Comparison of ENCODE assay signal across 10 mouse cellular contexts in genomic region chr15:86169817-86170110, GRCm38 (mm10). TPM values are rescaled to one million over a fixed set of nuclear protein-coding genes. Genes with fewer than 3 reads are reported as not detected.
A peak's percentile ranks its signal among the peaks of the same experiment; 100 is the strongest.
DNase-seq lines count a peak whose midpoint lies in the region; ATAC-seq and TF ChIP-seq lines count a peak whose summit lies in the region.
"Had no signal": no experiment of that assay in that cellular context is flagged by ENCODE, and none has a peak within 500 bp of the region (broad histone marks: within the 10 kb centered on the region; RNA-seq: fewer than 3 reads in every experiment).

No protein-coding gene starts in this region.

- no peak for ATAC-seq in liver, embryonic 12.5 days
- no peak for ATAC-seq in intestine, postnatal 0 days

- no peak for TF ChIP-seq CTCF in liver, adult 2 months (IDR thresholded peaks at IDR 0.05; ENCODE audit: low read depth, low read length)
- TF ChIP-seq CTCF in intestine, postnatal 0 days (IDR thresholded peaks at IDR 0.05; ENCODE audit: low read depth): no peak

- TF ChIP-seq POLR2A in liver, adult 2 months (IDR thresholded peaks at IDR 0.05; ENCODE audit: extremely low read depth, insufficient read depth, low read length): no peak

- H3K4me2 ChIP-seq in liver, embryonic 12.5 days: no peak overlapping the region
- H3K4me2 ChIP-seq in intestine, postnatal 0 days (replicated peaks; ENCODE audit: low read depth): no peak overlapping the region
- H3K4me2 ChIP-seq: neural tube, embryonic 12.5 days had no signal

- H3K4me1 ChIP-seq in liver, adult 2 months (ENCODE audit: control insufficient read depth, insufficient read depth, low read length): peaks cover 6% of the 10 kb centered on the region
- peaks cover 30% of the 10 kb centered on the region for H3K4me1 ChIP-seq in liver, embryonic 12.5 days
- peaks cover 75% of the 10 kb centered on the region for H3K4me1 ChIP-seq in embryonic facial prominence, embryonic 10.5 days
- H3K4me1 ChIP-seq in intestine, postnatal 0 days (replicated peaks; ENCODE audit: control insufficient read depth, insufficient read depth, low read length): peaks cover 12% of the 10 kb centered on the region

- no peaks in the 10 kb centered on the region for H3K9me3 ChIP-seq in liver, embryonic 12.5 days (replicated peaks)
- no peaks in the 10 kb centered on the region for H3K9me3 ChIP-seq in embryonic facial prominence, embryonic 10.5 days
- H3K9me3 ChIP-seq in intestine, postnatal 0 days (ENCODE audit: control insufficient read depth): no peaks in the 10 kb centered on the region
- H3K9me3 ChIP-seq: neural tube, embryonic 12.5 days had no signal

- peak; percentile 41 for DNase-seq in liver, adult 2 months (ENCODE audit: extremely low read depth, low read depth, low spot score)
- DNase-seq in embryonic facial prominence, embryonic 10.5 days (ENCODE audit: low spot score): no peak
- DNase-seq in kidney, adult 9 months: peak; percentile 60
- DNase-seq in lung, postnatal 36 days: peak; percentile 72
- DNase-seq in thymus, postnatal 10 days (ENCODE audit: low spot score in 2 of 2): no peak
- DNase-seq in embryo, embryonic 10 days (ENCODE audit: low spot score): no peak
- DNase-seq: gastrocnemius, postnatal 14 days had no signal

- no peaks in the 10 kb centered on the region for H3K27me3 ChIP-seq in liver, adult 2 months (ENCODE audit: control insufficient read depth, insufficient read depth, low read length)
- no peaks in the 10 kb centered on the region for H3K27me3 ChIP-seq in liver, embryonic 12.5 days (replicated peaks)
- H3K27me3 ChIP-seq in embryonic facial prominence, embryonic 10.5 days (replicated peaks; ENCODE audit: low read depth, poor library complexity, severe bottlenecking): no peaks in the 10 kb centered on the region
- H3K27me3 ChIP-seq in intestine, postnatal 0 days (replicated peaks; ENCODE audit: control insufficient read depth, insufficient read depth, low read length): no peaks in the 10 kb centered on the region
- H3K27me3 ChIP-seq: neural tube, embryonic 12.5 days had no signal

- H3K36me3 ChIP-seq in liver, adult 2 months (ENCODE audit: control insufficient read depth, insufficient read depth, low read length): no peaks in the 10 kb centered on the region
- no peaks in the 10 kb centered on the region for H3K36me3 ChIP-seq in liver, embryonic 12.5 days
- H3K36me3 ChIP-seq in embryonic facial prominence, embryonic 10.5 days (replicated peaks): peaks cover 6% of the 10 kb centered on the region; the same call in 1 of the 2 replicates
- H3K36me3 ChIP-seq in intestine, postnatal 0 days (ENCODE audit: control insufficient read depth, insufficient read depth): peaks cover 1% of the 10 kb centered on the region; the same call in 1 of the 2 replicates
- H3K36me3 ChIP-seq: neural tube, embryonic 12.5 days had no signal

- WGBS in liver, adult 2 months: 71% methylated on average over 4 of the region's 4 CpGs
- 80% methylated on average over 4 of the region's 4 CpGs for WGBS in liver, embryonic 12.5 days (ENCODE audit: insufficient replicate concordance)
- 76% methylated on average over 4 of the region's 4 CpGs for WGBS in embryonic facial prominence, embryonic 10.5 days
- 69% methylated on average over 4 of the region's 4 CpGs for WGBS in intestine, postnatal 0 days

- H3K4me3 ChIP-seq in liver, adult 2 months (ENCODE audit: insufficient read depth, low read depth, low read length): no peak overlapping the region
- no peak overlapping the region for H3K4me3 ChIP-seq in liver, embryonic 12.5 days
- H3K4me3 ChIP-seq in embryonic facial prominence, embryonic 10.5 days: no peak overlapping the region
- no peak overlapping the region for H3K4me3 ChIP-seq in intestine, postnatal 0 days (ENCODE audit: low read depth, low read length)
- H3K4me3 ChIP-seq: neural tube, embryonic 12.5 days had no signal

- H3K79me2 ChIP-seq in liver, adult 2 months (ENCODE audit: control insufficient read depth, insufficient read depth, low read length): no peaks in the 10 kb centered on the region; the same call in 1 of the 2 replicates

- peak overlapping the region; percentile 35 for H3K27ac ChIP-seq in liver, adult 2 months (replicated peaks; ENCODE audit: insufficient read depth, low read depth, low read length)
- no peak overlapping the region for H3K27ac ChIP-seq in liver, embryonic 12.5 days
- 0 out of 2 replicates have a peak overlapping the region, but pooled peaks have one; percentile 57 for H3K27ac ChIP-seq in embryonic facial prominence, embryonic 10.5 days (replicated peaks)
- H3K27ac ChIP-seq in intestine, postnatal 0 days (ENCODE audit: low read depth, low read length): no peak overlapping the region; the same call in 1 of the 2 replicates
- H3K27ac ChIP-seq: neural tube, embryonic 12.5 days had no signal

- no peak overlapping the region for H3K9ac ChIP-seq in liver, adult 2 months (ENCODE audit: low read depth, low read length)
- H3K9ac ChIP-seq in liver, embryonic 12.5 days: no peak overlapping the region
- H3K9ac ChIP-seq in intestine, postnatal 0 days (ENCODE audit: low read depth, low read length): no peak overlapping the region
- H3K9ac ChIP-seq: neural tube, embryonic 12.5 days had no signal

RNA-seq across cellular contexts. Expression of gene Cerk, which starts 16.2 kb away (rescaled TPM):
- 3.0 and 3.7 TPM in 2 replicates for total RNA-seq in liver, adult 2 months (2014; rRNA removed)
- polyA plus RNA-seq in liver, adult 2 months (2012; rRNA removed): 2.6 and 2.7 TPM in 2 replicates
- 5.7 and 5.9 TPM in 2 replicates for polyA plus RNA-seq in liver, embryonic 12.5 days (2016; fragmentation: Nextera tagmentation; extraction: Ambion mirVana)
- 11.7 and 13.1 TPM in 2 replicates for polyA plus RNA-seq in embryonic facial prominence, embryonic 10.5 days (2016; fragmentation: Nextera tagmentation; extraction: Ambion mirVana)
- polyA plus RNA-seq in intestine, postnatal 0 days (2015; fragmentation: Nextera tagmentation; extraction: Ambion mirVana): 4.1 and 4.2 TPM in 2 replicates

RNA-seq across cellular contexts. Expression of gene Tbc1d22a, which starts 44.5 kb away (rescaled TPM):
- 9.6 and 13.2 TPM in 2 replicates for total RNA-seq in liver, adult 2 months (2014; rRNA removed)
- polyA plus RNA-seq in liver, adult 2 months (2012; rRNA removed): 14.1 and 14.3 TPM in 2 replicates
- polyA plus RNA-seq in liver, embryonic 12.5 days (2016; fragmentation: Nextera tagmentation; extraction: Ambion mirVana): 8.8 and 9.2 TPM in 2 replicates
- polyA plus RNA-seq in embryonic facial prominence, embryonic 10.5 days (2016; fragmentation: Nextera tagmentation; extraction: Ambion mirVana): 11.2 and 11.9 TPM in 2 replicates
- polyA plus RNA-seq in intestine, postnatal 0 days (2015; fragmentation: Nextera tagmentation; extraction: Ambion mirVana): 15.3 and 16.7 TPM in 2 replicates

Comparison
In these comparisons a context has a peak if more than half of its experiments do, and no peak if none do; other contexts are left out.
1. H3K27ac ChIP-seq: peak in liver, adult 2 months (single experiment) and embryonic facial prominence, embryonic 10.5 days (single experiment); none in liver, embryonic 12.5 days (single experiment) and intestine, postnatal 0 days (single experiment).
2. DNase-seq: peak in liver, adult 2 months (single experiment), kidney, adult 9 months (single experiment) and lung, postnatal 36 days (single experiment); none in embryonic facial prominence, embryonic 10.5 days (single experiment), thymus, postnatal 10 days (0 of 2) and embryo, embryonic 10 days (single experiment).